Mouse (Mus musculus) midbrain, embryonic 14.5 days (tissue): ENCODE results near the gene Zwilch. TPM values are rescaled to one million over a fixed set of nuclear protein-coding genes. Genes with fewer than 3 reads are reported as not detected.

Experiments
- polyA plus RNA-seq: library from polyadenylated mRNA; unstranded; fragments of >200 nt; fragmentation: Nextera tagmentation; extraction: Ambion mirVana; gene quantifications from 2 replicates; pipeline ENCODE4 v1.2.1, GENCODE M21; 2014

Gene Zwilch
- polyA plus RNA-seq, 1 experiment from 2014 or later, result 6.8 TPM

Other genes with a start within 250 kb of the Zwilch start
- gene Smad6, start 151.0 kb downstream of the Zwilch start, polyA plus RNA-seq, result 0.67 and 2.0 TPM in 2 replicates
- gene Lctl, start 56.0 kb downstream of the Zwilch start, polyA plus RNA-seq, result not detected in 2 replicates
- 640 and 695 TPM in 2 replicates for gene Rpl4, start 271 bp upstream of the Zwilch start, polyA plus RNA-seq
- 25.6 and 29.7 TPM in 2 replicates for gene Snapc5, start 6.2 kb upstream of the Zwilch start, polyA plus RNA-seq
- 2.9 and 3.0 TPM in 2 replicates for gene Uchl4, start 62.1 kb upstream of the Zwilch start, polyA plus RNA-seq
- 46.4 and 50.7 TPM in 2 replicates for gene Map2k1, start 80.5 kb upstream of the Zwilch start, polyA plus RNA-seq
- gene Tipin, start 108.5 kb upstream of the Zwilch start, polyA plus RNA-seq, result 79.8 and 103 TPM in 2 replicates
- 17.1 and 23.9 TPM in 2 replicates for gene Dis3l, start 168.2 kb upstream of the Zwilch start, polyA plus RNA-seq
- gene Megf11, start 212.5 kb upstream of the Zwilch start, polyA plus RNA-seq, result 17.1 and 18.6 TPM in 2 replicates